Mouse (Mus musculus) heart, adult 18-20 months (tissue): ENCODE data around the gene Vmn1r227. TPM values are rescaled to one million over a fixed set of nuclear protein-coding genes. Genes with fewer than 3 reads are reported as not detected.

Source experiments
- DNase-seq, 2 experiments: peaks; one replicate each; pipeline ENCODE4 v3.0.0; 2021 to 2022; ENCODE audit warnings: mixed read lengths in 1 of 2
- long read RNA-seq, 2 experiments: library from polyadenylated mRNA; stranded (forward); transcript quantifications; one replicate each; pipeline ENCODE4 v2.0.0; 2021
- total RNA-seq, 2 experiments: library from RNA; stranded (reverse); gene quantifications; 2 replicates each; pipeline ENCODE4 v1.2.3; 2021

Vmn1r227 gene
- not detected for total RNA-seq
- long read RNA-seq, experiment 1: 0 reads
- long read RNA-seq, experiment 2: 0 reads

DNA sequence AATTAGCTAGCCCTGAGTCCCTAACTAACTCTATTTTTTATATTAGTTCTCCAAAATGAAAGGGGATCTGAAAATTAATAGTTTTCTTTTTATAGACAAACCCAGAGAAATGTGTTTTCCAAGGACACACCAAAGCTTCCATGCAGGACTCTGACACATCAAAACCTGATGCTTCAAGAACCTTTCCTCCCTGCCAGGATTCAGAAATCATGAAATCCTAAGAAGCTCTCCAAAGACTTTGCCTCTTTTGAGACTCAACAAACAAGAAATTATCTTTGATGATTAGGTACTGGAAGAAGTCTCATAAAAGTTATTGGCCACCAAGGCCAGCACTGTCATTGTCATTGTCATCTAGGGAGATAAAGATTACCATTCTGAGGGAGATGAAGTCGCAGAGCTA, at the start of gene Vmn1r227:
Vmn1r227 (plus strand) TSS at position 301 of the 400 bp plus-strand sequence.
- DNase-seq: no peak

GRCm38 (mm10) chr17:20682543-20682942, 47.1 kb upstream of the Vmn1r227 start, which contains the start of gene Vmn1r226:
TSS of gene Vmn1r226 (plus strand) at chr17:20682843.
- DNase-seq: no peak

- no peak for DNase-seq
Observed at GRCm38 (mm10) chr17:20786057-20786456, 56.4 kb downstream of the Vmn1r227 start, which contains the start of gene Vmn1r228. TSS of gene Vmn1r228 (minus strand) at chr17:20786157.

Other genes starting within 250 kb of the Vmn1r227 start
- gene Vmn2r108, start 248.5 kb upstream of the Vmn1r227 start, total RNA-seq: not detected
- gene Vmn1r225, start 231.7 kb upstream of the Vmn1r227 start, total RNA-seq: not detected
- gene Vmn2r109, start 165.1 kb upstream of the Vmn1r227 start, total RNA-seq: not detected
- not detected for gene Vmn2r110, start 133.4 kb upstream of the Vmn1r227 start, total RNA-seq
- not detected for gene Fpr-rs3, start 105.0 kb upstream of the Vmn1r227 start, total RNA-seq
- gene Vmn1r226, start 47.0 kb upstream of the Vmn1r227 start, total RNA-seq: not detected
- not detected for gene Vmn1r228, start 56.3 kb downstream of the Vmn1r227 start, total RNA-seq
- not detected for gene Vmn1r229, start 81.7 kb downstream of the Vmn1r227 start, total RNA-seq
- gene Vmn1r230, start 110.6 kb downstream of the Vmn1r227 start, total RNA-seq: not detected
- not detected for gene Vmn1r231, start 175.2 kb downstream of the Vmn1r227 start, total RNA-seq
- not detected for gene Vmn1r232, start 189.9 kb downstream of the Vmn1r227 start, total RNA-seq
- gene Ppp2r1a, start 215.5 kb downstream of the Vmn1r227 start, total RNA-seq: 100 to 1,000 TPM; 173 to 183 TPM